Mouse (Mus musculus) E14TG2a.4 (cell line): Measurements from ENCODE around the gene Fbxo31.
A peak's percentile ranks its signal among the peaks of the same experiment; 100 is the strongest.

Experiments used
- H3K27me3 ChIP-seq: 2 replicates; pipeline ENCODE4 v1.6.1; 2014; ENCODE audit warnings: low read length, control low read depth; ENCODE audit not compliant: insufficient read depth
- H3K36me3 ChIP-seq: 2 replicates; pipeline ENCODE4 v1.6.1; 2014; ENCODE audit warnings: low read length, control low read depth; ENCODE audit not compliant: insufficient read depth
- H3K4me1 ChIP-seq: replicated peaks from 2 replicates; pipeline ENCODE4 v1.6.1; 2014; ENCODE audit warnings: low read depth, low read length, control low read depth
- H3K4me3 ChIP-seq: replicated peaks from 2 replicates; pipeline ENCODE4 v1.5.1; 2014; ENCODE audit warnings: mild to moderate bottlenecking, low read length
- H3K9me3 ChIP-seq: 2 replicates; pipeline ENCODE4 v1.6.1; 2014; ENCODE audit warnings: low read length, control low read depth
- CTCF ChIP-seq: conservative IDR thresholded peaks from 2 replicates; pipeline ENCODE4 v1.5.1; 2014; ENCODE audit warnings: low read length
- NANOG ChIP-seq: IDR thresholded peaks from 2 replicates; pipeline ENCODE4 v1.6.1; 2014; ENCODE audit warnings: borderline replicate concordance, low read length, mixed read lengths
- POU5F1 ChIP-seq: IDR thresholded peaks from 2 replicates; pipeline ENCODE4 v1.6.1; 2014; ENCODE audit warnings: low read length, borderline replicate concordance

Gene Fbxo31

GRCm38 (mm10) chr8:121591178-121592066 is 12.8 kb upstream of the Fbxo31 start:
- Histone ChIP-seq H3K36me3 (peaks cover 47% of the 10 kb centered on the region), H3K4me3 (peak overlapping the region; percentile 96), H3K27me3 (no peaks in the 10 kb centered on the region), H3K4me1 (peaks cover 57% of the 10 kb centered on the region), H3K9me3 (no peaks in the 10 kb centered on the region)
- TF ChIP-seq NANOG (no peak), CTCF (peak; percentile 40)

- peak within 1 kb of the TSS; percentile 96 for H3K4me3 ChIP-seq
These were observed 11.9 kb upstream of the Fbxo31 start, which contains the start of gene Map1lc3b for GRCm38 (mm10) chr8:121590203-121591177. Gene Map1lc3b (plus strand): TSS chr8:121590361.

GRCm38 (mm10) chr8:121589205-121589726 is 10.7 kb upstream of the Fbxo31 start:
- H3K4me1 ChIP-seq, result peaks cover 64% of the 10 kb centered on the region
- no peak for TF ChIP-seq CTCF
- no peak for TF ChIP-seq NANOG
- no peak for TF ChIP-seq POU5F1
- H3K9me3 ChIP-seq, result no peaks in the 10 kb centered on the region

More at GRCm38 (mm10) chr8:121590203-121591177, 11.9 kb upstream of the Fbxo31 start, which contains the start of gene Map1lc3b:
- no peaks in the 10 kb centered on the region for H3K9me3 ChIP-seq
- no peaks in the 10 kb centered on the region for H3K27me3 ChIP-seq
- H3K4me1 ChIP-seq, result peaks cover 62% of the 10 kb centered on the region
- H3K36me3 ChIP-seq, result peaks cover 38% of the 10 kb centered on the region
- TF ChIP-seq CTCF (no peak), POU5F1 (no peak), NANOG (no peak)

GRCm38 (mm10) chr8:121588750-121589149 is 10.1 kb upstream of the Fbxo31 start:
- H3K9me3 ChIP-seq, result no peaks in the 10 kb centered on the region
- H3K36me3 ChIP-seq, result peaks cover 21% of the 10 kb centered on the region
- no peak overlapping the region for H3K4me3 ChIP-seq
- peaks cover 65% of the 10 kb centered on the region for H3K4me1 ChIP-seq
- no peaks in the 10 kb centered on the region for H3K27me3 ChIP-seq
- no peak for TF ChIP-seq NANOG
- no peak for TF ChIP-seq POU5F1
- TF ChIP-seq CTCF, result no peak

More at GRCm38 (mm10) chr8:121589205-121589726, 10.7 kb upstream of the Fbxo31 start:
- Histone ChIP-seq H3K27me3 (no peaks in the 10 kb centered on the region), H3K4me3 (no peak overlapping the region), H3K36me3 (peaks cover 26% of the 10 kb centered on the region)

GRCm38 (mm10) chr8:121585159-121585825 is 6.7 kb upstream of the Fbxo31 start:
- H3K9me3 ChIP-seq, result no peaks in the 10 kb centered on the region
- H3K4me1 ChIP-seq, result peaks cover 60% of the 10 kb centered on the region
- no peaks in the 10 kb centered on the region for H3K27me3 ChIP-seq
- no peak for TF ChIP-seq CTCF
- TF ChIP-seq NANOG, result no peak
- no peak for TF ChIP-seq POU5F1
- H3K4me3 ChIP-seq, result peak overlapping the region; percentile 82
- no peaks in the 10 kb centered on the region for H3K36me3 ChIP-seq

GRCm38 (mm10) chr8:121584730-121585129 is 6.1 kb upstream of the Fbxo31 start:
- Histone ChIP-seq H3K4me3 (peak overlapping the region; percentile 82), H3K27me3 (no peaks in the 10 kb centered on the region), H3K36me3 (no peaks in the 10 kb centered on the region), H3K4me1 (peaks cover 63% of the 10 kb centered on the region), H3K9me3 (no peaks in the 10 kb centered on the region)
- no peak for TF ChIP-seq CTCF
- TF ChIP-seq POU5F1, result no peak
- TF ChIP-seq NANOG, result no peak

GRCm38 (mm10) chr8:121583653-121584052 is 5.0 kb upstream of the Fbxo31 start:
- H3K4me3 ChIP-seq, result no peak overlapping the region
- no peaks in the 10 kb centered on the region for H3K9me3 ChIP-seq
- H3K36me3 ChIP-seq, result no peaks in the 10 kb centered on the region
- peaks cover 58% of the 10 kb centered on the region for H3K4me1 ChIP-seq
- no peaks in the 10 kb centered on the region for H3K27me3 ChIP-seq
- TF ChIP-seq CTCF (no peak), POU5F1 (no peak), NANOG (no peak)

GRCm38 (mm10) chr8:121580465-121580864 is 1.9 kb upstream of the Fbxo31 start:
- H3K4me3 ChIP-seq, result no peak overlapping the region
- H3K27me3 ChIP-seq, result no peaks in the 10 kb centered on the region
- no peaks in the 10 kb centered on the region for H3K9me3 ChIP-seq
- H3K36me3 ChIP-seq, result no peaks in the 10 kb centered on the region
- TF ChIP-seq POU5F1, result no peak
- no peak for TF ChIP-seq NANOG
- H3K4me1 ChIP-seq, result peaks cover 71% of the 10 kb centered on the region
